In the genomic region with DNA sequence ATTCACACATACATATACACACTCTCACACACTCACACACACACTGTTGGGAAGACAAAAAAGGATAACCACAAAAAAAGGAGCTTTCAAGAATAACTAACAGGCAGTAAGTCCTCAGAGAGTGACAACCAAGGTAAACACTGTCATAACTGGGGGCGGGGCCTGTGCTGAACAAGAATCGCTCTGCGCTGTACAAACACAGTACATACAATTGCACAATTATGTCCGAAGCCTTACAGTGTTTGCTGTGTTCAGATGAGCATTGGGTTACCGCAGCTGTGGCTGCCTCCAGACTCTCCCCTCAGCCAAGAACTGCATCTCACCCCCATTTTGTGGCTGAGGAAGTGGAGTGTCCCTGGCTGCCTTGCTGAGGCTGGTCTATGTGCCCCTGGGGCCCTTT, we compare ENCODE assay signal across 15 mouse cellular contexts.
A peak's percentile ranks its signal among the peaks of the same experiment; 100 is the strongest.
DNase-seq lines count a peak whose midpoint lies in the region; ATAC-seq lines count a peak whose summit lies in the region.
"Had no signal": no experiment of that assay in that cellular context is flagged by ENCODE, and none has a peak within 500 bp of the region (broad histone marks: within the 10 kb centered on the region; RNA-seq: fewer than 3 reads in every experiment).

No protein-coding gene starts in this region.

- 0 out of 2 replicates have a peak overlapping the region, but pooled peaks have one; percentile 53 for H3K27ac ChIP-seq in limb, embryonic 12.5 days
- H3K27ac ChIP-seq in limb, embryonic 10.5 days: no peak overlapping the region
- H3K27ac ChIP-seq in embryonic facial prominence, embryonic 14.5 days (replicated peaks; ENCODE audit: low read depth, low read length): peak overlapping the region; percentile 54
- H3K27ac ChIP-seq in liver, embryonic 16.5 days (ENCODE audit: low read length): peak overlapping the region; percentile 55
- H3K27ac ChIP-seq in stomach, embryonic 14.5 days (ENCODE audit: low read length): no peak overlapping the region
- H3K27ac ChIP-seq: kidney, postnatal 0 days; macrophage; midbrain, embryonic 15.5 days; neural tube, embryonic 12.5 days had no signal

- H3K4me2 ChIP-seq in limb, embryonic 12.5 days: no peak overlapping the region
- no peak overlapping the region for H3K4me2 ChIP-seq in embryonic facial prominence, embryonic 14.5 days (ENCODE audit: low read depth, low read length)
- no peak overlapping the region for H3K4me2 ChIP-seq in liver, embryonic 16.5 days (ENCODE audit: low read depth, low read length)
- no peak overlapping the region for H3K4me2 ChIP-seq in stomach, embryonic 14.5 days (replicated peaks; ENCODE audit: low read depth, low read length)
- H3K4me2 ChIP-seq: midbrain, embryonic 15.5 days; neural tube, embryonic 12.5 days had no signal

- H3K36me3 ChIP-seq in limb, embryonic 12.5 days: no peaks in the 10 kb centered on the region
- H3K36me3 ChIP-seq in limb, embryonic 10.5 days: no peaks in the 10 kb centered on the region
- H3K36me3 ChIP-seq in embryonic facial prominence, embryonic 14.5 days (ENCODE audit: control insufficient read depth, insufficient read depth, low read length): no peaks in the 10 kb centered on the region
- H3K36me3 ChIP-seq in liver, embryonic 16.5 days (ENCODE audit: control insufficient read depth, insufficient read depth): no peaks in the 10 kb centered on the region
- no peaks in the 10 kb centered on the region for H3K36me3 ChIP-seq in stomach, embryonic 14.5 days (ENCODE audit: control insufficient read depth, insufficient read depth, low read length)
- H3K36me3 ChIP-seq: midbrain, embryonic 15.5 days; neural tube, embryonic 12.5 days had no signal

- 0 out of 2 replicates have a peak, but pooled peaks cover 3% of the 10 kb centered on the region for H3K27me3 ChIP-seq in limb, embryonic 12.5 days
- no peaks in the 10 kb centered on the region for H3K27me3 ChIP-seq in limb, embryonic 10.5 days (ENCODE audit: low read depth, poor library complexity, severe bottlenecking)
- H3K27me3 ChIP-seq in embryonic facial prominence, embryonic 14.5 days (replicated peaks; ENCODE audit: control insufficient read depth, insufficient read depth, low read length): no peaks in the 10 kb centered on the region
- H3K27me3 ChIP-seq in liver, embryonic 16.5 days (ENCODE audit: control insufficient read depth, insufficient read depth, low read depth, low read length): no peaks in the 10 kb centered on the region
- H3K27me3 ChIP-seq in stomach, embryonic 14.5 days (ENCODE audit: control insufficient read depth, insufficient read depth, low read length): no peaks in the 10 kb centered on the region
- H3K27me3 ChIP-seq: midbrain, embryonic 15.5 days; neural tube, embryonic 12.5 days had no signal

- intact Hi-C loops in left cerebral cortex, postnatal 25 days (cut with DNase I): no loop called here

- no peak for DNase-seq in limb, embryonic 10.5 days (ENCODE audit: low spot score)
- DNase-seq in embryonic facial prominence, embryonic 14.5 days (ENCODE audit: low spot score): peak; percentile 78
- DNase-seq in left cerebral cortex, postnatal 25 days (ENCODE audit: low spot score in 2 of 2): no peak
- no peak for DNase-seq in cerebellum, postnatal 14 days
- DNase-seq: layer of hippocampus, postnatal 36 days; right cerebral cortex, adult 18-20 months had no signal

- H3K4me1 ChIP-seq in limb, embryonic 12.5 days (replicated peaks): peaks cover 14% of the 10 kb centered on the region; the same call in 1 of the 2 replicates
- peaks cover 15% of the 10 kb centered on the region for H3K4me1 ChIP-seq in limb, embryonic 10.5 days
- peaks cover 15% of the 10 kb centered on the region for H3K4me1 ChIP-seq in embryonic facial prominence, embryonic 14.5 days (ENCODE audit: control insufficient read depth, insufficient read depth, low read length)
- no peaks in the 10 kb centered on the region; the same call in none of the 2 replicates for H3K4me1 ChIP-seq in liver, embryonic 16.5 days (ENCODE audit: control insufficient read depth, low read depth, low read length)
- H3K4me1 ChIP-seq in stomach, embryonic 14.5 days (ENCODE audit: control insufficient read depth, insufficient read depth, low read length): no peaks in the 10 kb centered on the region
- H3K4me1 ChIP-seq: midbrain, embryonic 15.5 days; neural tube, embryonic 12.5 days had no signal

- no peak overlapping the region for H3K4me3 ChIP-seq in limb, embryonic 12.5 days (replicated peaks)
- no peak overlapping the region for H3K4me3 ChIP-seq in limb, embryonic 10.5 days
- H3K4me3 ChIP-seq in embryonic facial prominence, embryonic 14.5 days (ENCODE audit: low read depth, low read length): no peak overlapping the region
- no peak overlapping the region for H3K4me3 ChIP-seq in liver, embryonic 16.5 days (ENCODE audit: low read depth, low read length)
- no peak overlapping the region for H3K4me3 ChIP-seq in stomach, embryonic 14.5 days (ENCODE audit: low read depth, low read length)
- H3K4me3 ChIP-seq: midbrain, embryonic 15.5 days; neural tube, embryonic 12.5 days had no signal

- peaks cover 8% of the 10 kb centered on the region for H3K9me3 ChIP-seq in limb, embryonic 12.5 days
- H3K9me3 ChIP-seq in limb, embryonic 10.5 days (replicated peaks): no peaks in the 10 kb centered on the region
- no peaks in the 10 kb centered on the region; the same call in 1 of the 2 replicates for H3K9me3 ChIP-seq in embryonic facial prominence, embryonic 14.5 days (ENCODE audit: control insufficient read depth, low read length)
- no peaks in the 10 kb centered on the region for H3K9me3 ChIP-seq in liver, embryonic 16.5 days (replicated peaks; ENCODE audit: control insufficient read depth, low read length)
- no peaks in the 10 kb centered on the region for H3K9me3 ChIP-seq in stomach, embryonic 14.5 days (ENCODE audit: control insufficient read depth, low read depth, low read length)
- H3K9me3 ChIP-seq: midbrain, embryonic 15.5 days; neural tube, embryonic 12.5 days had no signal

- 82% methylated on average over 5 of the region's 5 CpGs for WGBS in limb, embryonic 12.5 days
- whole genome bisulfite sequencing in limb, embryonic 10.5 days: 97% methylated on average over 5 of the region's 5 CpGs
- WGBS in embryonic facial prominence, embryonic 14.5 days: 44% methylated on average over 5 of the region's 5 CpGs
- 75% methylated on average over 5 of the region's 5 CpGs for WGBS in liver, embryonic 16.5 days (ENCODE audit: insufficient replicate concordance)
- WGBS in stomach, embryonic 14.5 days: 58% methylated on average over 5 of the region's 5 CpGs

- ATAC-seq in limb, embryonic 12.5 days (ENCODE audit: insufficient number of reproducible peaks, insufficient read depth, low FRiP score, low TSS enrichment, low read depth): no peak
- ATAC-seq in embryonic facial prominence, embryonic 14.5 days (ENCODE audit: low read depth): peak; percentile 89
- peak; percentile 85 for ATAC-seq in liver, embryonic 16.5 days (ENCODE audit: low read depth)
- ATAC-seq in stomach, embryonic 14.5 days (ENCODE audit: insufficient number of reproducible peaks, insufficient read depth, low FRiP score, low read depth): peak; percentile 64; the same call in 1 of the 2 replicates
- ATAC-seq in erythroid progenitor cell, adult 5-6 weeks (replicated peaks; ENCODE audit: low FRiP score, poor library complexity, severe bottlenecking): no peak
- ATAC-seq: activated CD4-positive, CD25-positive, alpha-beta regulatory T cell, adult 4 months; midbrain, embryonic 15.5 days had no signal

- H3K9ac ChIP-seq in limb, embryonic 12.5 days (replicated peaks): no peak overlapping the region
- H3K9ac ChIP-seq in embryonic facial prominence, embryonic 14.5 days (ENCODE audit: low read depth, low read length): no peak overlapping the region
- no peak overlapping the region for H3K9ac ChIP-seq in liver, embryonic 16.5 days (ENCODE audit: low read depth, low read length)
- H3K9ac ChIP-seq in stomach, embryonic 14.5 days (replicated peaks; ENCODE audit: low read depth, low read length): no peak overlapping the region
- H3K9ac ChIP-seq: midbrain, embryonic 15.5 days; neural tube, embryonic 12.5 days had no signal

Comparison
In these comparisons a context has a peak if more than half of its experiments do, and no peak if none do; other contexts are left out.
1. H3K27ac ChIP-seq: peak in limb, embryonic 12.5 days (single experiment), embryonic facial prominence, embryonic 14.5 days (single experiment) and liver, embryonic 16.5 days (single experiment); none in limb, embryonic 10.5 days (single experiment) and stomach, embryonic 14.5 days (single experiment).
2. ATAC-seq: peak in embryonic facial prominence, embryonic 14.5 days (single experiment), liver, embryonic 16.5 days (single experiment) and stomach, embryonic 14.5 days (single experiment); none in limb, embryonic 12.5 days (single experiment) and erythroid progenitor cell, adult 5-6 weeks (single experiment).